Mouse (Mus musculus) embryonic fibroblast, embryonic 13.5 days (primary cell): ENCODE results near the gene Fhit. TPM values are rescaled to one million over a fixed set of nuclear protein-coding genes. Genes with fewer than 3 reads are reported as not detected.

ENCODE experiments used
- H3K27ac ChIP-seq: 2 replicates; pipeline ENCODE4 v1.5.1; 2012; ENCODE audit warnings: low read length, control low read depth, inconsistent platforms; ENCODE audit not compliant: insufficient read depth
- H3K4me1 ChIP-seq: 2 replicates; pipeline ENCODE4 v1.6.1; 2011; ENCODE audit warnings: low read length; ENCODE audit not compliant: control insufficient read depth, insufficient read depth
- H3K4me3 ChIP-seq: 2 replicates; pipeline ENCODE4 v1.5.1; 2011; ENCODE audit warnings: mild to moderate bottlenecking, control low read depth, low read length; ENCODE audit not compliant: insufficient read depth
- CTCF ChIP-seq: IDR thresholded peaks from 2 replicates; pipeline ENCODE4 v1.5.1; 2011; ENCODE audit warnings: mild to moderate bottlenecking, control low read depth, low read length, moderate library complexity, borderline replicate concordance; ENCODE audit not compliant: insufficient read depth
- POLR2A ChIP-seq: IDR thresholded peaks from 2 replicates; pipeline ENCODE4 v1.6.1; 2011; ENCODE audit warnings: low read depth, mild to moderate bottlenecking, control low read depth, low read length, moderate library complexity
- polyA plus RNA-seq: library from polyadenylated mRNA; stranded (reverse); fragments of >200 nt; gene quantifications from 2 replicates; pipeline ENCODE4 v1.2.4, GENCODE M21; 2011; ENCODE audit warnings: low read depth; ENCODE audit not compliant: missing spikeins, insufficient read length

Fhit gene
- polyA plus RNA-seq, 1 experiment, result 1.4 TPM

- no peak overlapping the region for H3K4me3 ChIP-seq
- no peaks in the 10 kb centered on the region for H3K4me1 ChIP-seq
- H3K27ac ChIP-seq, result no peak overlapping the region
- TF ChIP-seq CTCF (no peak), POLR2A (no peak)
These were observed 849.6 kb downstream of the Fhit start for GRCm38 (mm10) chr14:10312190-10312589.

GRCm38 (mm10) chr14:10305286-10305685 is 856.5 kb downstream of the Fhit start:
- H3K4me3 ChIP-seq, result no peak overlapping the region
- no peaks in the 10 kb centered on the region for H3K4me1 ChIP-seq
- no peak for TF ChIP-seq POLR2A
- no peak for TF ChIP-seq CTCF
- no peak overlapping the region for H3K27ac ChIP-seq

- no peaks in the 10 kb centered on the region for H3K4me1 ChIP-seq
- TF ChIP-seq CTCF, result no peak
- no peak overlapping the region for H3K27ac ChIP-seq
- no peak overlapping the region for H3K4me3 ChIP-seq
These were observed 860.3 kb downstream of the Fhit start for GRCm38 (mm10) chr14:10301497-10301896.

GRCm38 (mm10) chr14:10300914-10301313 is 860.9 kb downstream of the Fhit start:
- Histone ChIP-seq H3K27ac (no peak overlapping the region), H3K4me1 (no peaks in the 10 kb centered on the region), H3K4me3 (no peak overlapping the region)
- TF ChIP-seq CTCF (no peak), POLR2A (no peak)

- H3K4me1 ChIP-seq, result no peaks in the 10 kb centered on the region
- no peak overlapping the region for H3K27ac ChIP-seq
- TF ChIP-seq CTCF (no peak), POLR2A (no peak)
- no peak overlapping the region for H3K4me3 ChIP-seq
These were observed 862.8 kb downstream of the Fhit start for GRCm38 (mm10) chr14:10299030-10299429.

- no peak overlapping the region for H3K27ac ChIP-seq
- no peak overlapping the region for H3K4me3 ChIP-seq
- H3K4me1 ChIP-seq, result no peaks in the 10 kb centered on the region
- no peak for TF ChIP-seq CTCF
- no peak for TF ChIP-seq POLR2A
These were observed 872.8 kb downstream of the Fhit start for GRCm38 (mm10) chr14:10289043-10289442.

- no peaks in the 10 kb centered on the region for H3K4me1 ChIP-seq
- TF ChIP-seq POLR2A (no peak), CTCF (no peak)
- no peak overlapping the region for H3K27ac ChIP-seq
- H3K4me3 ChIP-seq, result no peak overlapping the region
These were observed 875.8 kb downstream of the Fhit start for GRCm38 (mm10) chr14:10286027-10286426.

- Histone ChIP-seq H3K4me3 (no peak overlapping the region), H3K4me1 (no peaks in the 10 kb centered on the region), H3K27ac (no peak overlapping the region)
- TF ChIP-seq POLR2A (no peak), CTCF (no peak)
These were observed 933.1 kb downstream of the Fhit start for GRCm38 (mm10) chr14:10228708-10229107.

- H3K4me1 ChIP-seq, result no peaks in the 10 kb centered on the region
- TF ChIP-seq POLR2A, result no peak
- TF ChIP-seq CTCF, result no peak
- no peak overlapping the region for H3K4me3 ChIP-seq
- H3K27ac ChIP-seq, result no peak overlapping the region
These were observed 940.0 kb downstream of the Fhit start for GRCm38 (mm10) chr14:10221847-10222246.

GRCm38 (mm10) chr14:10213216-10213615 is 948.6 kb downstream of the Fhit start:
- TF ChIP-seq POLR2A, result no peak
- Histone ChIP-seq H3K27ac (no peak overlapping the region), H3K4me1 (no peaks in the 10 kb centered on the region), H3K4me3 (no peak overlapping the region)

GRCm38 (mm10) chr14:10211184-10211583 is 950.7 kb downstream of the Fhit start:
- Histone ChIP-seq H3K4me1 (no peaks in the 10 kb centered on the region), H3K27ac (no peak overlapping the region), H3K4me3 (no peak overlapping the region)
- TF ChIP-seq CTCF (no peak), POLR2A (no peak)
